13 mouse cellular contexts compared by ENCODE assay signal in the genomic region with DNA sequence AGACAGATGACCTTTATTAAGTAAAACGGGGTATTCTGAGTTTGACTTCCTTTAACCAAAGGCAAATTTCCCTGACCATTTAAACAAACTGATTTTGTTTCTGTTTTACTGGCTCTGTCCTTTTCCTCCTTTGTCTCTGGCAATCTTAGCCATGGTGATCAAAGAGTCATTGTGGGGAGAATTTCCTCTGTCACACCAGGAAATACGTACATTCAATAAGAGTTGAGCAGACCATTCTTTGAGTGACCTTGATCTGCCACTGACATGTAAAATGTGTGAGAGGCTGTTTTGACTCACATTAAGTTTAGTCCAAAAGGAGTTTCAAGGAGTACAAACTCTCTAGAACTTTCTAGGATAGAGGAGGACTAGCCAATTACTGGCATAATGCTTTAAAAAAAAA.
"Had no signal": no experiment of that assay in that cellular context is flagged by ENCODE, and none has a peak within 500 bp of the region (broad histone marks: within the 10 kb centered on the region; RNA-seq: fewer than 3 reads in every experiment).

No protein-coding gene starts in this region.

- H3K9ac ChIP-seq: liver, embryonic 15.5 days; midbrain, embryonic 12.5 days; stomach, embryonic 15.5 days had no signal

- H3K4me3 ChIP-seq: limb, embryonic 10.5 days; liver, embryonic 15.5 days; megakaryocyte, embryonic 14.5 days; midbrain, embryonic 12.5 days; stomach, embryonic 15.5 days had no signal

- H3K4me1 ChIP-seq: limb, embryonic 10.5 days; liver, embryonic 15.5 days; megakaryocyte, embryonic 14.5 days had no signal

- H3K27ac ChIP-seq: limb, embryonic 10.5 days; liver, embryonic 15.5 days; macrophage; midbrain, embryonic 12.5 days; stomach, embryonic 15.5 days had no signal

- H3K36me3 ChIP-seq: limb, embryonic 10.5 days; liver, embryonic 15.5 days; midbrain, embryonic 12.5 days; stomach, embryonic 15.5 days had no signal

- DNase-seq: kidney, adult 8-10 months; kidney, postnatal 36 days; right cerebral cortex, postnatal 14 days; thymus, postnatal 4 days had no signal

- ATAC-seq: inflammation-experienced regulatory T-cells, adult 6 months; midbrain, embryonic 16.5 days had no signal

- H3K4me2 ChIP-seq: liver, embryonic 11.5 days; liver, embryonic 15.5 days; midbrain, embryonic 12.5 days; stomach, embryonic 15.5 days had no signal

- H3K9me3 ChIP-seq: limb, embryonic 10.5 days; liver, embryonic 15.5 days; megakaryocyte, embryonic 14.5 days; midbrain, embryonic 12.5 days; stomach, embryonic 15.5 days had no signal

- H3K27me3 ChIP-seq: liver, embryonic 15.5 days; megakaryocyte, embryonic 14.5 days; midbrain, embryonic 12.5 days; stomach, embryonic 15.5 days had no signal
